Mouse (Mus musculus): ENCODE measurements around the gene Nudt1. TPM values are rescaled to one million over a fixed set of nuclear protein-coding genes. Genes with fewer than 3 reads are reported as not detected.

Nudt1 gene
- total and polyA plus RNA-seq, 3 experiments = 69.6 to 77.2 TPM; not detected in 1

DNA sequence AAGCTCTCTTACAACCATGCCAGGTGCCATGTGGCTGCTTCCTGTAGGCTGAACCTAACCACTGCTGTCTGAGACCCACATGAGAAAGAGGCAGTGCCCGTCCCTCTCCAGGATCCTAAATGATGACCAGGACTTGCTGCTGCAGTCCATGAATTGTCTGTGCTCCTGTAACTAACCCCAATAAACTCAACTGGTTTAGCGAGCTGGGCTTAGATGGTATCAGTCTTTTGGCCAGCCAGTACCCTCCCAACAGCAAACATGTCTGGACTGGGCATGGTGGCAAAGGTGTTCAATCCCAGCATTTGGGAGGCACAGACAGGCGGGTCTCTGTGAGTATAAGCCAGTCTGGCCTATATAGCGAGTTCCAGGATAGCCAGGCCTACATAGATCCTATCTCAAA is 47.5 kb downstream of the Nudt1 start:
- H3K9me3 ChIP-seq (replicated peaks; ENCODE audit: insufficient read depth, low read length) = no peaks in the 10 kb centered on the region
- H3K79me2 ChIP-seq (ENCODE audit: control insufficient read depth, insufficient read depth, low read length, poor library complexity) = peaks cover 8% of the 10 kb centered on the region; the same call in 1 of the 2 replicates
- no peaks in the 10 kb centered on the region for H3K27me3 ChIP-seq (ENCODE audit: control insufficient read depth in 1 of 2, insufficient read depth in 2 of 2, low read length in 2 of 2)
- H3K36me3 ChIP-seq (ENCODE audit: control insufficient read depth in 1 of 2, insufficient read depth in 2 of 2, low read length in 2 of 2) = 0 out of 4 replicates have a peak, but pooled peaks cover 0 to 2% of the 10 kb centered on the region in 2 experiments
- H3K27ac ChIP-seq (ENCODE audit: control insufficient read depth, low read depth, low read length) = no peak overlapping the region
- DNase-seq (ENCODE audit: low read depth, low spot score) = no peak
- no peaks in the 10 kb centered on the region for H3K4me1 ChIP-seq (ENCODE audit: control insufficient read depth in 1 of 2, insufficient read depth in 2 of 2, low read length in 2 of 2)
- no peak overlapping the region for H3K9ac ChIP-seq (ENCODE audit: control insufficient read depth, low read depth, low read length, poor library complexity, severe bottlenecking)
- no peak overlapping the region for H3K4me3 ChIP-seq (ENCODE audit: control insufficient read depth in 1 of 2, insufficient read depth in 1 of 2, low read depth in 2 of 2, low read length in 2 of 2)
- TF ChIP-seq MEF2A (IDR thresholded peaks at IDR 0.05; ENCODE audit: extremely low read depth, insufficient replicate concordance, low read depth, low read length, poor library complexity, severe bottlenecking) = no peak
- TF ChIP-seq POLR2AphosphoS2 (IDR thresholded peaks at IDR 0.05; ENCODE audit: low read length) = no peak
- no peak for TF ChIP-seq MYB (IDR thresholded peaks at IDR 0.05; ENCODE audit: low read depth, low read length)
- no peak for TF ChIP-seq JUND (IDR thresholded peaks at IDR 0.05; ENCODE audit: low read depth, low read length)

DNA sequence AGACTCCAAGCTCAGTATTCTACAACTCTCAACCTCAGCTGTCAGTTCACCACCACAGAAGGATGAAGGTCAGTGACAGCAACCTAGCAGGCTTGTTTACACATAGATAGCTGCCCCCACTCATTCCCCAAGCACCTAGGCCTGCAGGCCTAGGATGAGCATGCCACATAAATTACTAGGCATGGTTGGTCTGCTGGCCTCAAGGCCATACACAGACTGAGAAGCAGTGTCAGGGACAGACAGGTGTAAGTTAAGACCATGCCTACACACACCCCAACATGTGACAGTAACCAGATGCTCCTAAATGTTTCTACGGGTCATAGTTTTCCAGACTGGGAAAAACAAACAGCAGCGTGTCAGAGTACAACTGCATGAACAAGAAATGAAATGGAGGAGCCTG is 48.0 kb downstream of the Nudt1 start:
- no peak overlapping the region for H3K27ac ChIP-seq (ENCODE audit: control insufficient read depth, low read depth, low read length)

DNA sequence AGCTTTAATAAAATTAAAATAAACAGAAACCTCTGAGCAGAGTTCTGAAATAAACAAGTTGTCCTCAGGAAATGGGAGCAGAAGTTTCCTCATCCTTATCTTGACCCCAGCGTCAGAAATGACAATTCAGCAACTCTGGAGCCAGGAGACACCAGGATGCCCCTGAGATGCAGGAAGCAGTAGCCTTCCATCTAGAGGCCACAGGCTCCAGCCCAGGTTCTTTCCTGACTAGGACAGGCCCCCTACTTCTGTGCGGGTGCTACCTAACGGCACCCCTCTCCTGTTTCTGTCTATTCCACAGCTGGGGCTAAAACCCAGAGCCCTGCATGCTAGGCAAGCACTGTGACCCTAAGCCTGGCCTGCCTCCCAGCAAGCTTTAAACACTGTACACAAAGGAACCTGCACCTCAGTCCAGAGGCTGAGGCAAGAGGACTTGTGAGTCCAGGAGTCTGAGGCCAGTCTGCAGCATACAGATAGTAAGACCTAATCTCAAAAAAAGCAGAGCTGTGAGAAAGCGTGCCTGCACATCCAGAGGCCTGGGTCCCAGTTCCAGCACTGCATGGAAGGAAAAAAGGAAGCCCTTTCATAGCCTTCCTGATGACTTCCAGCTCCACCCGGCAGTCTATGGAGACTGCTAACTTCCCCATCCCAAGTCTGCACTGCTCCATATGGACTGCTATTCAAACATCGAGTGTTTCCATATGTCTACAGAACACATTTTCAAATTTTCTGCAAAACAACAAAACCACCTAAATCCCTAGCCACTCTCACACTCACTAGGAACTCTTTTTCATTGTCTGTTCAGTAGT is 49.2 kb downstream of the Nudt1 start:
- H3K27ac ChIP-seq (ENCODE audit: control insufficient read depth, low read depth, low read length) = no peak overlapping the region
- H3K79me2 ChIP-seq (ENCODE audit: control insufficient read depth, insufficient read depth, low read length, poor library complexity) = peaks cover 11% of the 10 kb centered on the region; the same call in 1 of the 2 replicates
- H3K9me3 ChIP-seq (replicated peaks; ENCODE audit: insufficient read depth, low read length) = no peaks in the 10 kb centered on the region
- DNase-seq (ENCODE audit: low read depth, low spot score) = no peak
- TF ChIP-seq POLR2AphosphoS5 (IDR thresholded peaks at IDR 0.05; ENCODE audit: borderline replicate concordance, low read depth, low read length) (no peak), TAL1 (IDR thresholded peaks at IDR 0.05; ENCODE audit: low read length) (peak; percentile 28; the same call in 1 of the 2 replicates)
- 0 out of 4 replicates have a peak, but pooled peaks cover 0 to 2% of the 10 kb centered on the region in 2 experiments for H3K36me3 ChIP-seq (ENCODE audit: control insufficient read depth in 1 of 2, insufficient read depth in 2 of 2, low read length in 2 of 2)
- H3K4me1 ChIP-seq (ENCODE audit: control insufficient read depth in 1 of 2, insufficient read depth in 2 of 2, low read length in 2 of 2) = no peaks in the 10 kb centered on the region
- H3K4me3 ChIP-seq (ENCODE audit: control insufficient read depth in 1 of 2, insufficient read depth in 1 of 2, low read depth in 2 of 2, low read length in 2 of 2) = no peak overlapping the region
- no peak overlapping the region for H3K9ac ChIP-seq (ENCODE audit: control insufficient read depth, low read depth, low read length, poor library complexity, severe bottlenecking)
- no peaks in the 10 kb centered on the region for H3K27me3 ChIP-seq (ENCODE audit: control insufficient read depth in 1 of 2, insufficient read depth in 2 of 2, low read length in 2 of 2)

More for the DNA sequence above, 48.0 kb downstream of the Nudt1 start:
- 0 out of 4 replicates have a peak, but pooled peaks cover 0 to 2% of the 10 kb centered on the region in 2 experiments for H3K36me3 ChIP-seq (ENCODE audit: control insufficient read depth in 1 of 2, insufficient read depth in 2 of 2, low read length in 2 of 2)
- no peak overlapping the region for H3K9ac ChIP-seq (ENCODE audit: control insufficient read depth, low read depth, low read length, poor library complexity, severe bottlenecking)
- H3K4me1 ChIP-seq (ENCODE audit: control insufficient read depth in 1 of 2, insufficient read depth in 2 of 2, low read length in 2 of 2) = no peaks in the 10 kb centered on the region
- no peaks in the 10 kb centered on the region for H3K9me3 ChIP-seq (replicated peaks; ENCODE audit: insufficient read depth, low read length)
- H3K79me2 ChIP-seq (ENCODE audit: control insufficient read depth, insufficient read depth, low read length, poor library complexity) = peaks cover 11% of the 10 kb centered on the region; the same call in 1 of the 2 replicates
- no peaks in the 10 kb centered on the region for H3K27me3 ChIP-seq (ENCODE audit: control insufficient read depth in 1 of 2, insufficient read depth in 2 of 2, low read length in 2 of 2)
- no peak overlapping the region for H3K4me3 ChIP-seq (ENCODE audit: control insufficient read depth in 1 of 2, insufficient read depth in 1 of 2, low read depth in 2 of 2, low read length in 2 of 2)
- TF ChIP-seq BHLHE40 (IDR thresholded peaks at IDR 0.05; ENCODE audit: borderline replicate concordance, low read depth, low read length) = no peak
- TF ChIP-seq CTCF (IDR thresholded peaks at IDR 0.05 in 2 of 3, conservative IDR thresholded peaks at IDR 0.05 in 1 of 3; ENCODE audit: control insufficient read depth in 1 of 3, insufficient read depth in 1 of 3, low read depth in 2 of 3, low read length in 3 of 3, poor library complexity in 1 of 3, severe bottlenecking in 1 of 3) = no peak
- TF ChIP-seq NELFE (IDR thresholded peaks at IDR 0.05; ENCODE audit: low read depth, low read length) = no peak
- no peak for TF ChIP-seq ZC3H11A (IDR thresholded peaks at IDR 0.05; ENCODE audit: low read depth, low read length)
- TF ChIP-seq TAL1 (IDR thresholded peaks at IDR 0.05; ENCODE audit: low read length) = no peak
- TF ChIP-seq UBTF (IDR thresholded peaks at IDR 0.05; ENCODE audit: borderline replicate concordance, insufficient read depth, low read depth, low read length) = no peak
- TF ChIP-seq USF1 (IDR thresholded peaks at IDR 0.05; ENCODE audit: low read depth, low read length) = no peak
- no peak for TF ChIP-seq CHD1 (IDR thresholded peaks at IDR 0.05; ENCODE audit: low read depth, low read length)
- no peak for TF ChIP-seq ZNF384 (IDR thresholded peaks at IDR 0.05; ENCODE audit: low read depth, low read length)
- no peak for TF ChIP-seq MYC (IDR thresholded peaks at IDR 0.05; ENCODE audit: low read depth, low read length)
- no peak for TF ChIP-seq SMC3 (IDR thresholded peaks at IDR 0.05; ENCODE audit: low read depth, low read length)
- TF ChIP-seq MAZ (IDR thresholded peaks at IDR 0.05; ENCODE audit: low read depth, low read length) = no peak
- no peak for TF ChIP-seq ZMIZ1 (IDR thresholded peaks at IDR 0.05; ENCODE audit: low read depth, low read length)
- TF ChIP-seq JUND (IDR thresholded peaks at IDR 0.05; ENCODE audit: low read depth, low read length) = no peak
- TF ChIP-seq SIN3A (IDR thresholded peaks at IDR 0.05; ENCODE audit: low read length) = no peak
- no peak for TF ChIP-seq POLR2AphosphoS2 (IDR thresholded peaks at IDR 0.05; ENCODE audit: low read length)
- TF ChIP-seq MEF2A (IDR thresholded peaks at IDR 0.05; ENCODE audit: extremely low read depth, insufficient replicate concordance, low read depth, low read length, poor library complexity, severe bottlenecking) = no peak
- no peak for TF ChIP-seq HCFC1 (IDR thresholded peaks at IDR 0.05; ENCODE audit: low read depth, low read length)
- no peak for TF ChIP-seq RCOR1 (IDR thresholded peaks at IDR 0.05; ENCODE audit: low read depth, low read length)
- no peak for TF ChIP-seq ETS1 (IDR thresholded peaks at IDR 0.05; ENCODE audit: low read depth, low read length)
- DNase-seq (ENCODE audit: low read depth, low spot score) = no peak

All from MEL (cell line).